Mouse (Mus musculus): ENCODE data around the gene Atp1b4. TPM values are rescaled to one million over a fixed set of nuclear protein-coding genes. Genes with fewer than 3 reads are reported as not detected.

Atp1b4 gene
- 1.3 and 3.6 TPM in 2 replicates for polyA plus RNA-seq (2015; fragmentation: Nextera tagmentation; extraction: Ambion mirVana)

GRCm38 (mm10) chrX:38315884-38316283 is at the start of gene Atp1b4:
TSS of gene Atp1b4 (plus strand) at chrX:38316184.
- WGBS, result 82% methylated on average over 8 of the region's 8 CpGs
- Histone ChIP-seq H3K4me2 (ENCODE audit: low read depth, low read length) (no peak within 1 kb of the TSS), H3K4me1 (replicated peaks; ENCODE audit: control insufficient read depth, insufficient read depth, low read length) (no peaks in the 10 kb centered on the region), H3K36me3 (ENCODE audit: control insufficient read depth, insufficient read depth, low read length) (no peaks in the 10 kb centered on the region), H3K4me3 (ENCODE audit: low read length) (no peak within 1 kb of the TSS), H3K9ac (ENCODE audit: low read length) (no peak within 1 kb of the TSS), H3K27me3 (ENCODE audit: control insufficient read depth, insufficient read depth, low read depth, low read length) (no peaks in the 10 kb centered on the region), H3K27ac (ENCODE audit: low read length) (no peak within 1 kb of the TSS), H3K9me3 (ENCODE audit: control insufficient read depth, low read length) (no peaks in the 10 kb centered on the region)
- ATAC-seq (ENCODE audit: low read depth), result no peak

- no peak overlapping the region for H3K9ac ChIP-seq (ENCODE audit: low read length)
- no peaks in the 10 kb centered on the region for H3K4me1 ChIP-seq (replicated peaks; ENCODE audit: control insufficient read depth, insufficient read depth, low read length)
- H3K9me3 ChIP-seq (ENCODE audit: control insufficient read depth, low read length), result no peaks in the 10 kb centered on the region
- WGBS, result 61% methylated on average over 4 of the region's 4 CpGs
- no peak for ATAC-seq (ENCODE audit: low read depth)
- H3K4me3 ChIP-seq (ENCODE audit: low read length), result no peak overlapping the region
- no peak overlapping the region for H3K27ac ChIP-seq (ENCODE audit: low read length)
- H3K36me3 ChIP-seq (ENCODE audit: control insufficient read depth, insufficient read depth, low read length), result no peaks in the 10 kb centered on the region
- H3K27me3 ChIP-seq (ENCODE audit: control insufficient read depth, insufficient read depth, low read depth, low read length), result no peaks in the 10 kb centered on the region
- no peak overlapping the region for H3K4me2 ChIP-seq (ENCODE audit: low read depth, low read length)
Measured at GRCm38 (mm10) chrX:38308597-38308996, 7.4 kb upstream of the Atp1b4 start.

- ATAC-seq (ENCODE audit: low read depth), result peak; percentile 71; the same call in 1 of the 2 replicates
- 60% methylated on average over 2 of the region's 2 CpGs for WGBS
- H3K27me3 ChIP-seq (ENCODE audit: control insufficient read depth, insufficient read depth, low read depth, low read length), result no peaks in the 10 kb centered on the region
- no peaks in the 10 kb centered on the region for H3K36me3 ChIP-seq (ENCODE audit: control insufficient read depth, insufficient read depth, low read length)
- H3K4me2 ChIP-seq (ENCODE audit: low read depth, low read length), result no peak overlapping the region
- H3K4me3 ChIP-seq (ENCODE audit: low read length), result no peak overlapping the region
- H3K4me1 ChIP-seq (replicated peaks; ENCODE audit: control insufficient read depth, insufficient read depth, low read length), result no peaks in the 10 kb centered on the region
- H3K9me3 ChIP-seq (ENCODE audit: control insufficient read depth, low read length), result no peaks in the 10 kb centered on the region
- H3K27ac ChIP-seq (ENCODE audit: low read length), result no peak overlapping the region
- H3K9ac ChIP-seq (ENCODE audit: low read length), result no peak overlapping the region
Measured at GRCm38 (mm10) chrX:38311054-38311453, 4.9 kb upstream of the Atp1b4 start.

GRCm38 (mm10) chrX:38312910-38313625 is 2.9 kb upstream of the Atp1b4 start:
- no peak overlapping the region for H3K4me2 ChIP-seq (ENCODE audit: low read depth, low read length)
- no peak overlapping the region for H3K4me3 ChIP-seq (ENCODE audit: low read length)
- no peak overlapping the region for H3K27ac ChIP-seq (ENCODE audit: low read length)
- ATAC-seq (ENCODE audit: low read depth), result no peak
- WGBS, result 67% methylated on average over 9 of the region's 9 CpGs
- H3K9ac ChIP-seq (ENCODE audit: low read length), result no peak overlapping the region
- no peaks in the 10 kb centered on the region for H3K27me3 ChIP-seq (ENCODE audit: control insufficient read depth, insufficient read depth, low read depth, low read length)
- no peaks in the 10 kb centered on the region for H3K9me3 ChIP-seq (ENCODE audit: control insufficient read depth, low read length)
- no peaks in the 10 kb centered on the region for H3K36me3 ChIP-seq (ENCODE audit: control insufficient read depth, insufficient read depth, low read length)
- H3K4me1 ChIP-seq (replicated peaks; ENCODE audit: control insufficient read depth, insufficient read depth, low read length), result no peaks in the 10 kb centered on the region

GRCm38 (mm10) chrX:38313626-38314210 is 2.3 kb upstream of the Atp1b4 start:
- Histone ChIP-seq H3K4me2 (ENCODE audit: low read depth, low read length) (no peak overlapping the region), H3K36me3 (ENCODE audit: control insufficient read depth, insufficient read depth, low read length) (no peaks in the 10 kb centered on the region), H3K27me3 (ENCODE audit: control insufficient read depth, insufficient read depth, low read depth, low read length) (no peaks in the 10 kb centered on the region), H3K27ac (ENCODE audit: low read length) (no peak overlapping the region), H3K9ac (ENCODE audit: low read length) (no peak overlapping the region), H3K9me3 (ENCODE audit: control insufficient read depth, low read length) (no peaks in the 10 kb centered on the region), H3K4me3 (ENCODE audit: low read length) (no peak overlapping the region), H3K4me1 (replicated peaks; ENCODE audit: control insufficient read depth, insufficient read depth, low read length) (no peaks in the 10 kb centered on the region)
- 83% methylated on average over 6 of the region's 6 CpGs for WGBS
- ATAC-seq (ENCODE audit: low read depth), result no peak

GRCm38 (mm10) chrX:38330695-38331406 is 14.9 kb downstream of the Atp1b4 start:
- no peak for ATAC-seq (ENCODE audit: low read depth)
- Histone ChIP-seq H3K4me3 (ENCODE audit: low read length) (no peak overlapping the region), H3K4me1 (replicated peaks; ENCODE audit: control insufficient read depth, insufficient read depth, low read length) (no peaks in the 10 kb centered on the region), H3K9me3 (ENCODE audit: control insufficient read depth, low read length) (no peaks in the 10 kb centered on the region), H3K27ac (ENCODE audit: low read length) (no peak overlapping the region), H3K9ac (ENCODE audit: low read length) (no peak overlapping the region), H3K36me3 (ENCODE audit: control insufficient read depth, insufficient read depth, low read length) (no peaks in the 10 kb centered on the region), H3K4me2 (ENCODE audit: low read depth, low read length) (no peak overlapping the region), H3K27me3 (ENCODE audit: control insufficient read depth, insufficient read depth, low read depth, low read length) (no peaks in the 10 kb centered on the region)
- 58% methylated on average over 4 of the region's 4 CpGs for WGBS

GRCm38 (mm10) chrX:38334329-38335279 is 18.6 kb downstream of the Atp1b4 start:
- H3K27ac ChIP-seq (ENCODE audit: low read length), result no peak overlapping the region
- no peaks in the 10 kb centered on the region for H3K9me3 ChIP-seq (ENCODE audit: control insufficient read depth, low read length)
- no peaks in the 10 kb centered on the region for H3K27me3 ChIP-seq (ENCODE audit: control insufficient read depth, insufficient read depth, low read depth, low read length)
- no peaks in the 10 kb centered on the region for H3K4me1 ChIP-seq (replicated peaks; ENCODE audit: control insufficient read depth, insufficient read depth, low read length)
- H3K9ac ChIP-seq (ENCODE audit: low read length), result no peak overlapping the region
- H3K36me3 ChIP-seq (ENCODE audit: control insufficient read depth, insufficient read depth, low read length), result no peaks in the 10 kb centered on the region
- no peak for ATAC-seq (ENCODE audit: low read depth)
- 47% methylated on average over 8 of the region's 8 CpGs for WGBS
- no peak overlapping the region for H3K4me2 ChIP-seq (ENCODE audit: low read depth, low read length)
- no peak overlapping the region for H3K4me3 ChIP-seq (ENCODE audit: low read length)

- no peaks in the 10 kb centered on the region for H3K4me1 ChIP-seq (replicated peaks; ENCODE audit: control insufficient read depth, insufficient read depth, low read length)
- 67% methylated on average over 8 of the region's 8 CpGs for WGBS
- no peak overlapping the region for H3K4me2 ChIP-seq (ENCODE audit: low read depth, low read length)
- no peak overlapping the region for H3K4me3 ChIP-seq (ENCODE audit: low read length)
- ATAC-seq (ENCODE audit: low read depth), result no peak
- no peak overlapping the region for H3K27ac ChIP-seq (ENCODE audit: low read length)
- no peaks in the 10 kb centered on the region for H3K36me3 ChIP-seq (ENCODE audit: control insufficient read depth, insufficient read depth, low read length)
- no peaks in the 10 kb centered on the region for H3K9me3 ChIP-seq (ENCODE audit: control insufficient read depth, low read length)
- H3K27me3 ChIP-seq (ENCODE audit: control insufficient read depth, insufficient read depth, low read depth, low read length), result no peaks in the 10 kb centered on the region
- no peak overlapping the region for H3K9ac ChIP-seq (ENCODE audit: low read length)
Measured at GRCm38 (mm10) chrX:38362016-38362415, 46.0 kb downstream of the Atp1b4 start.
